Mouse (Mus musculus) adrenal gland, adult 18-20 months (tissue): ENCODE data around the gene Ppl. TPM values are rescaled to one million over a fixed set of nuclear protein-coding genes. Genes with fewer than 3 reads are reported as not detected.

Experiments
- DNase-seq, 2 experiments: peaks; one replicate each; pipeline ENCODE4 v3.0.0; 2021 to 2022; ENCODE audit warnings: low spot score in 2 of 2
- total RNA-seq, 2 experiments: library from RNA; stranded (reverse); gene quantifications; 1 replicate in 1 of 2; 2 replicates in 1 of 2; pipeline ENCODE4 v1.2.3; 2021

The Ppl gene
- total RNA-seq, 2 experiments from 2014 or later = 2.5 to 6.9 TPM

DNA sequence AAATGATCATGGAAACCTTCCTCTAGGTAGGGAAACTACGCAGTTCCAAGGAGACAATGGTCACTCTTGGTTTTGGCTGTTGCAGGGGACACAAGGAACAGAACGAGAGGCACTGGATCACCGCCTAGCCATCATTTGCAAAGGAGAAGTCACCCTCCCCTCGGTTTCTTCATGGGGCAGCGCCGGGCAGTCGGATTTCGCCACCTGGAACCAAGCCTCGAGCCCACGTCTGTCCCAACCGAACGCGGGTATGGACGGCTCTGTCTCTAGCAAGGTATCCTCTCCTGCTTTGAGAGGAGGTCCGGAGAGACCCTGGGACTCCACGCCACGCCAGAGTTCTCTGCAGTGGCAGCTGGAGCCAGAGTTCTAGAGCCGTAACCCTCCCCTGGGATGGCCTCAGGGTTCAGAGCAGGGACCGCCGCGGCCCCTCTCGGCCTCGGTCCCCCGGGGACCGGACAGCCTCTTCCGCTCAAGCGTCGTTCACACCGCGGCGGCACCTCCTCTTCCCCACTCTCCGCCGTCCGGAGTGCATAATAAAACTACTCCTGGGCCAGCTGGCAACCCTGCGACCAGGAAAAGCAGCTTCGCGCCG is 82.9 kb downstream of the Ppl start:
- no peak for DNase-seq

GRCm38 (mm10) chr16:5045322-5045721 is 86.9 kb downstream of the Ppl start:
- DNase-seq = no peak

GRCm38 (mm10) chr16:5036649-5037234 is 95.5 kb downstream of the Ppl start:
- DNase-seq = no peak

Other genes starting within 250 kb of the Ppl start
- gene Mgrn1, start 246.2 kb downstream of the Ppl start, total RNA-seq = 10 to 100 TPM; 83.7 to 86.4 TPM
- 10 to 100 TPM; 46.1 to 62.3 TPM for gene Nudt16l1, start 193.7 kb downstream of the Ppl start, total RNA-seq
- gene Anks3, start 168.2 kb downstream of the Ppl start, total RNA-seq = 10 to 100 TPM; 39.3 to 49.8 TPM
- gene Sept12, start 134.6 kb downstream of the Ppl start, total RNA-seq = not detected
- gene Smim22, start 125.1 kb downstream of the Ppl start, total RNA-seq = not detected
- gene Rogdi, start 118.9 kb downstream of the Ppl start, total RNA-seq = 10 to 100 TPM; 20.7 to 28.3 TPM
- gene Glyr1, start 82.6 kb downstream of the Ppl start, total RNA-seq = 10 to 100 TPM; 88.1 to 99.2 TPM
- gene Ubn1, start 82.4 kb downstream of the Ppl start, total RNA-seq = 10 to 100 TPM; 30.5 to 37.4 TPM
- gene Sec14l5, start 14.7 kb upstream of the Ppl start, total RNA-seq = under 1 TPM; 0.06 to 0.07 TPM
- gene Nagpa, start 71.6 kb upstream of the Ppl start, total RNA-seq = 10 to 100 TPM; 24.7 to 28.1 TPM
- 10 to 100 TPM; 21.1 to 28.6 TPM for gene AU021092, start 89.9 kb upstream of the Ppl start, total RNA-seq
- 10 to 100 TPM; 28.8 to 39.4 TPM for gene Alg1, start 101.2 kb upstream of the Ppl start, total RNA-seq
- 10 to 100 TPM; 19.4 to 20.8 TPM for gene Eef2kmt, start 123.6 kb upstream of the Ppl start, total RNA-seq